Mouse (Mus musculus): Measurements from ENCODE around the gene Cebpa. TPM values are rescaled to one million over a fixed set of nuclear protein-coding genes. Genes with fewer than 3 reads are reported as not detected.
A peak's percentile ranks its signal among the peaks of the same experiment; 100 is the strongest.

Gene Cebpa
- total RNA-seq (2014; rRNA removed), result 177 and 199 TPM in 2 replicates
- 349 and 390 TPM in 2 replicates for polyA plus RNA-seq (2012; rRNA removed)

- DNase-seq (ENCODE audit: extremely low read depth, low read depth, low spot score), result peak; percentile 95
- Histone ChIP-seq H3K9ac (ENCODE audit: low read depth, low read length) (peak within 1 kb of the TSS; percentile 99), H3K4me1 (ENCODE audit: control insufficient read depth, insufficient read depth, low read length) (peaks cover 11% of the 10 kb centered on the region), H3K4me3 (ENCODE audit: insufficient read depth, low read depth, low read length) (peak within 1 kb of the TSS; percentile 79), H3K36me3 (ENCODE audit: control insufficient read depth, insufficient read depth, low read length) (peaks cover 12% of the 10 kb centered on the region), H3K79me2 (ENCODE audit: control insufficient read depth, insufficient read depth, low read length) (peaks cover 23% of the 10 kb centered on the region), H3K27ac (replicated peaks; ENCODE audit: insufficient read depth, low read depth, low read length) (peak within 1 kb of the TSS; percentile 94), H3K27me3 (ENCODE audit: control insufficient read depth, insufficient read depth, low read length) (no peaks in the 10 kb centered on the region)
- WGBS, result under 1% methylated on average over 50 of the region's 50 CpGs
- TF ChIP-seq POLR2A (IDR thresholded peaks at IDR 0.05; ENCODE audit: extremely low read depth, insufficient read depth, low read length) (peak; percentile 99), CTCF (IDR thresholded peaks at IDR 0.05; ENCODE audit: low read depth, low read length) (peak; percentile 91)
Measured at GRCm38 (mm10) chr7:35118841-35119413, at the start of gene Cebpa. Gene Cebpa, plus strand, starts transcription at chr7:35119293.

- Histone ChIP-seq H3K36me3 (ENCODE audit: control insufficient read depth, insufficient read depth, low read length) (no peaks in the 10 kb centered on the region), H3K27ac (replicated peaks; ENCODE audit: insufficient read depth, low read depth, low read length) (peak overlapping the region; percentile 84), H3K4me3 (ENCODE audit: insufficient read depth, low read depth, low read length) (no peak overlapping the region), H3K4me1 (ENCODE audit: control insufficient read depth, insufficient read depth, low read length) (peaks cover 6% of the 10 kb centered on the region), H3K9ac (ENCODE audit: low read depth, low read length) (peak overlapping the region; percentile 42; the same call in 1 of the 2 replicates), H3K27me3 (ENCODE audit: control insufficient read depth, insufficient read depth, low read length) (no peaks in the 10 kb centered on the region), H3K79me2 (ENCODE audit: control insufficient read depth, insufficient read depth, low read length) (no peaks in the 10 kb centered on the region)
- WGBS, result 11% methylated on average over 5 of the region's 5 CpGs
- no peak for TF ChIP-seq POLR2A (IDR thresholded peaks at IDR 0.05; ENCODE audit: extremely low read depth, insufficient read depth, low read length)
- TF ChIP-seq CTCF (IDR thresholded peaks at IDR 0.05; ENCODE audit: low read depth, low read length), result no peak
- DNase-seq (ENCODE audit: extremely low read depth, low read depth, low spot score), result peak; percentile 86
Measured at GRCm38 (mm10) chr7:35076645-35077044, 42.4 kb upstream of the Cebpa start.

- peak overlapping the region; percentile 88 for H3K27ac ChIP-seq (replicated peaks; ENCODE audit: insufficient read depth, low read depth, low read length)
- H3K9ac ChIP-seq (ENCODE audit: low read depth, low read length), result peak overlapping the region; percentile 67
- DNase-seq (ENCODE audit: extremely low read depth, low read depth, low spot score), result peak; percentile 91
- H3K4me3 ChIP-seq (ENCODE audit: insufficient read depth, low read depth, low read length), result peak overlapping the region; percentile 18
- no peaks in the 10 kb centered on the region for H3K79me2 ChIP-seq (ENCODE audit: control insufficient read depth, insufficient read depth, low read length)
- H3K36me3 ChIP-seq (ENCODE audit: control insufficient read depth, insufficient read depth, low read length), result no peaks in the 10 kb centered on the region
- WGBS, result under 1% methylated on average over 10 of the region's 10 CpGs
- TF ChIP-seq POLR2A (IDR thresholded peaks at IDR 0.05; ENCODE audit: extremely low read depth, insufficient read depth, low read length), result no peak
- no peaks in the 10 kb centered on the region for H3K27me3 ChIP-seq (ENCODE audit: control insufficient read depth, insufficient read depth, low read length)
- H3K4me1 ChIP-seq (ENCODE audit: control insufficient read depth, insufficient read depth, low read length), result peaks cover 13% of the 10 kb centered on the region
Measured at GRCm38 (mm10) chr7:35080843-35081338, 38.2 kb upstream of the Cebpa start.

GRCm38 (mm10) chr7:35081406-35082104 is 37.5 kb upstream of the Cebpa start:
- Histone ChIP-seq H3K4me3 (ENCODE audit: insufficient read depth, low read depth, low read length) (peak overlapping the region; percentile 6; the same call in 1 of the 2 replicates), H3K36me3 (ENCODE audit: control insufficient read depth, insufficient read depth, low read length) (no peaks in the 10 kb centered on the region), H3K27me3 (ENCODE audit: control insufficient read depth, insufficient read depth, low read length) (no peaks in the 10 kb centered on the region), H3K9ac (ENCODE audit: low read depth, low read length) (peak overlapping the region; percentile 10), H3K79me2 (ENCODE audit: control insufficient read depth, insufficient read depth, low read length) (no peaks in the 10 kb centered on the region), H3K4me1 (ENCODE audit: control insufficient read depth, insufficient read depth, low read length) (peaks cover 13% of the 10 kb centered on the region), H3K27ac (replicated peaks; ENCODE audit: insufficient read depth, low read depth, low read length) (peak overlapping the region; percentile 88)
- WGBS, result 57% methylated on average over 9 of the region's 9 CpGs
- DNase-seq (ENCODE audit: extremely low read depth, low read depth, low spot score), result no peak
- TF ChIP-seq CTCF (IDR thresholded peaks at IDR 0.05; ENCODE audit: low read depth, low read length), result no peak
- TF ChIP-seq POLR2A (IDR thresholded peaks at IDR 0.05; ENCODE audit: extremely low read depth, insufficient read depth, low read length), result no peak

- Histone ChIP-seq H3K27me3 (ENCODE audit: control insufficient read depth, insufficient read depth, low read length) (no peaks in the 10 kb centered on the region), H3K4me1 (ENCODE audit: control insufficient read depth, insufficient read depth, low read length) (peaks cover 22% of the 10 kb centered on the region), H3K4me3 (ENCODE audit: insufficient read depth, low read depth, low read length) (no peak overlapping the region), H3K9ac (ENCODE audit: low read depth, low read length) (no peak overlapping the region), H3K79me2 (ENCODE audit: control insufficient read depth, insufficient read depth, low read length) (no peaks in the 10 kb centered on the region), H3K27ac (replicated peaks; ENCODE audit: insufficient read depth, low read depth, low read length) (no peak overlapping the region), H3K36me3 (ENCODE audit: control insufficient read depth, insufficient read depth, low read length) (no peaks in the 10 kb centered on the region)
- 82% methylated on average over 12 of the region's 12 CpGs for WGBS
- TF ChIP-seq POLR2A (IDR thresholded peaks at IDR 0.05; ENCODE audit: extremely low read depth, insufficient read depth, low read length) (no peak), CTCF (IDR thresholded peaks at IDR 0.05; ENCODE audit: low read depth, low read length) (no peak)
- DNase-seq (ENCODE audit: extremely low read depth, low read depth, low spot score), result no peak
Measured at GRCm38 (mm10) chr7:35084565-35085360, 34.3 kb upstream of the Cebpa start.

Data from liver, adult 2 months (tissue).